Mouse (Mus musculus): Measurements from ENCODE around the gene Dpp3. TPM values are rescaled to one million over a fixed set of nuclear protein-coding genes. Genes with fewer than 3 reads are reported as not detected.
A peak's percentile ranks its signal among the peaks of the same experiment; 100 is the strongest.

Gene Dpp3
- polyA plus RNA-seq, 2 experiments = 90.9 to 96.5 TPM

DNA sequence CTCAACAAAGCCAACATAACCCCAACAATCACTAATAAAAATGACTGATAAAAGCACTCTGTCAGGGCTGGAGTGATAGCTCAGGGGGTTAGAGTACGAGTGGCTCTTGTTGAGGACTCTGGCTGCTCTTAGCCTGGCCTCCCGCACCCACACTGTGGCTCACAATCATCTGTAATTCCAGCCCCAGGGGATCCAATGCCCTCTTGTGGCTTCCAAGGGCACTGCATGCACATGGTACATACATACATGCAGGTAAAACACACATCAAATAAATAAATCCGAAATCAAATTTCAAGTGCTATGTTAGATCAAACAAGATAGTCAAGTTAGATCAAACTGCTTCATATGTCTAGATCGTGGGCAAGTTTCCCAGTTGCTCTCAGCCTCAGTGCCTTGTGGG lies 20.0 kb downstream of the Dpp3 start:
- H3K4me3 ChIP-seq (replicated peaks; ENCODE audit: low read length) = no peak overlapping the region
- H3K36me3 ChIP-seq (ENCODE audit: control insufficient read depth, insufficient read depth, low read length) = peaks cover 53% of the 10 kb centered on the region
- no peak overlapping the region for H3K27ac ChIP-seq (replicated peaks; ENCODE audit: low read depth, low read length)
- no peaks in the 10 kb centered on the region for H3K9me3 ChIP-seq (ENCODE audit: control insufficient read depth, low read length)
- ATAC-seq (ENCODE audit: low FRiP score, low read depth) = no peak
- no peak for TF ChIP-seq POLR2A (IDR thresholded peaks at IDR 0.05; ENCODE audit: borderline replicate concordance, extremely low read depth, insufficient read depth, insufficient read length)
- no peak overlapping the region for H3K4me2 ChIP-seq (replicated peaks; ENCODE audit: low read depth, low read length, severe bottlenecking)
- no peak for DNase-seq (ENCODE audit: low spot score)
- no peak overlapping the region for H3K9ac ChIP-seq (ENCODE audit: low read depth, low read length, severe bottlenecking)
- peaks cover 4% of the 10 kb centered on the region; the same call in 1 of the 2 replicates for H3K4me1 ChIP-seq (ENCODE audit: control insufficient read depth, insufficient read depth, low read length)
- WGBS = 72% methylated on average over 4 of the region's 4 CpGs
- no peaks in the 10 kb centered on the region for H3K27me3 ChIP-seq (ENCODE audit: control insufficient read depth, insufficient read depth, low read length)

DNA sequence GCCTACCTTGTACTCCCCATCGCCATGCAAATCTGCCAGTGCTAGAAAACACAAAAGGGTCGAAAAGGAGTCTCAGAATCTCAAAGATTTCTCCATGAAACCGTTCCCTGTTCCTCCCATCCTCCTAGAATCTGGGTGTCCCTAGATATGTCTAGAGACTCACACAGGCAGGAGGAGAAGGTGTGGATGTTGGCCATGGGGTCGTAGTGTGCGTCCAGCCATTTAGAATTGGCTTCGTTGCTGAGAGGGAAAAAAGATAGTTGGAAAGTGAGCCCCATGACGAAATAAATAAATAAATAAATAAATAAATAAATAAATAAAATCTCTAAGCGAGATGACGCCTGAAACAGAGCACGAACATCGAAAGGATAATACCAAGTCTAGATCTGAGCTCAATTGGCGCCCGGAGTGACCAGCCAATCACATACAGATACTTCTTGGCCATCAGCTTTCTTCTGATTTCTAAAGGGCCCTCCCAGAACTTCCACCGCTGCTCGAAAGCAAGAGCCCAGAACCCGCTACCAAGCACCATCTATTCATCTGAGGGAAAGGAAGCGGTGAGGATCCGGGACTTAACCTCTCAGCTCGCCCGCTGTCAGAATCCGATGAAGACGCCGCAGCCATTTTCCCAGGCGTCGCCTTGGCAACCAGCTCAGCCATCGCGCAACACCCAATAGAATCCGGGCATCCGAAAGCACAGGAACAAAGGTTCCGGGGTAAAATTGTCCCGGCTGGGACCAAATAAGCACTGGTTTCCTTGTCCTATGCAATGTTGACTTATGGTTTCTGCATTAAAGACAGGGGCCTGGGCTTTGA lies 21.9 kb downstream of the Dpp3 start, which contains the start of gene Bbs1:
Gene Bbs1 (minus strand): TSS at position 650 of the 816 bp plus-strand sequence.
- Histone ChIP-seq H3K27me3 (ENCODE audit: control insufficient read depth, insufficient read depth, low read length) (no peaks in the 10 kb centered on the region), H3K9me3 (ENCODE audit: control insufficient read depth, low read length) (no peaks in the 10 kb centered on the region), H3K36me3 (ENCODE audit: control insufficient read depth, insufficient read depth, low read length) (peaks cover 38% of the 10 kb centered on the region), H3K27ac (replicated peaks; ENCODE audit: low read depth, low read length) (no peak within 1 kb of the TSS), H3K4me2 (replicated peaks; ENCODE audit: low read depth, low read length, severe bottlenecking) (peak within 1 kb of the TSS; percentile 60), H3K4me1 (ENCODE audit: control insufficient read depth, insufficient read depth, low read length) (peaks cover 4% of the 10 kb centered on the region; the same call in 1 of the 2 replicates), H3K9ac (ENCODE audit: low read depth, low read length, severe bottlenecking) (peak within 1 kb of the TSS; percentile 54), H3K4me3 (replicated peaks; ENCODE audit: low read length) (peak within 1 kb of the TSS; percentile 63)
- ATAC-seq (ENCODE audit: low FRiP score, low read depth) (peak; percentile 78; the same call in 1 of the 2 replicates), DNase-seq (ENCODE audit: low spot score) (peak; percentile 82)
- no peak for TF ChIP-seq POLR2A (IDR thresholded peaks at IDR 0.05; ENCODE audit: borderline replicate concordance, extremely low read depth, insufficient read depth, insufficient read length)
- WGBS = 9% methylated on average over 31 of the region's 31 CpGs

DNA sequence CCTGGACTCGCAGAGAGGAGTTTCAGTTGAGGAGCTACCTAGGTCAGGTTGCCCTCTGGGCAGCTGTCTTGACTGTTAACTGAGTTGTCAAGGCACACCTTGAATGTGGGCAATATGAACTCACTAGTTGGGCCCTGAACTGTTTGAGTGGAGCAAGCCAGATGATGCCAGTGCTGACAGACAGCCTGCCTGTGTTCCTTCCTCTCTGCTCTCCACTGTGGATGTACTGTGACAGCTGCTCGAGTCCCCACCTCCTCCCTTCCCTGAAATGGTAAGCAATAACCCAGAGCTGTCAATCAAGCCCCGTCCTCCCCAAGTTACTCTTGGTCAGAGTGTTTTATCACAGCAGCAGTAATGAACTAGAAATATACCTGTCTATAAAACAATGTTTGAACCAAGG lies 28.2 kb downstream of the Dpp3 start:
- ATAC-seq (ENCODE audit: low FRiP score, low read depth) = peak; percentile 50; the same call in 1 of the 2 replicates
- DNase-seq (ENCODE audit: low spot score) = no peak
- Histone ChIP-seq H3K4me2 (replicated peaks; ENCODE audit: low read depth, low read length, severe bottlenecking) (no peak overlapping the region), H3K4me3 (replicated peaks; ENCODE audit: low read length) (no peak overlapping the region), H3K9ac (ENCODE audit: low read depth, low read length, severe bottlenecking) (no peak overlapping the region), H3K27ac (replicated peaks; ENCODE audit: low read depth, low read length) (no peak overlapping the region), H3K4me1 (ENCODE audit: control insufficient read depth, insufficient read depth, low read length) (no peaks in the 10 kb centered on the region), H3K27me3 (ENCODE audit: control insufficient read depth, insufficient read depth, low read length) (no peaks in the 10 kb centered on the region), H3K9me3 (ENCODE audit: control insufficient read depth, low read length) (no peaks in the 10 kb centered on the region), H3K36me3 (ENCODE audit: control insufficient read depth, insufficient read depth, low read length) (peaks cover 14% of the 10 kb centered on the region)
- WGBS = 81% methylated on average over 3 of the region's 3 CpGs
- TF ChIP-seq POLR2A (IDR thresholded peaks at IDR 0.05; ENCODE audit: borderline replicate concordance, extremely low read depth, insufficient read depth, insufficient read length) = no peak

DNA sequence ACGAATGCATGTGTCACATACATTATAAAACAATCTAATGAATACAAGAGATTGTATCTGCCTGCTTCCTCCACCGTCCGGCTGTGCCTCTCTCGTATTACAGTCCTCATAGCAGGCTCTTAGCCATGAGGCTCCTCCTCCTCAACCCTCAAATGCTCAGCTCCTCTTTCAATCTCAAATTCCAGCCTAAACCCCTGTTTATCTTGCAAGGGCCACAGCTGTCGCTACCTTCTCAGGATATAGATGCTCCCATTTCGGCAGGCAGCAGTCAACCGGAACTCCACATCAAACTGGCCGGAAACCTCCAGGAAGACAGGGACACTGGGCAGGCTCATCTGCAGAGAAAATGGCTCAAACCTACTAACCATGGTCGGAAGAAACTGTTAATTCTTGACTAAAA lies 29.1 kb downstream of the Dpp3 start:
- DNase-seq (ENCODE audit: low spot score) (no peak), ATAC-seq (ENCODE audit: low FRiP score, low read depth) (peak; percentile 50; the same call in 1 of the 2 replicates)
- Histone ChIP-seq H3K27me3 (ENCODE audit: control insufficient read depth, insufficient read depth, low read length) (no peaks in the 10 kb centered on the region), H3K36me3 (ENCODE audit: control insufficient read depth, insufficient read depth, low read length) (peaks cover 14% of the 10 kb centered on the region), H3K9ac (ENCODE audit: low read depth, low read length, severe bottlenecking) (no peak overlapping the region), H3K4me2 (replicated peaks; ENCODE audit: low read depth, low read length, severe bottlenecking) (no peak overlapping the region), H3K27ac (replicated peaks; ENCODE audit: low read depth, low read length) (no peak overlapping the region), H3K4me3 (replicated peaks; ENCODE audit: low read length) (no peak overlapping the region), H3K9me3 (ENCODE audit: control insufficient read depth, low read length) (no peaks in the 10 kb centered on the region), H3K4me1 (ENCODE audit: control insufficient read depth, insufficient read depth, low read length) (no peaks in the 10 kb centered on the region)
- WGBS = 73% methylated on average over 9 of the region's 9 CpGs
- TF ChIP-seq POLR2A (IDR thresholded peaks at IDR 0.05; ENCODE audit: borderline replicate concordance, extremely low read depth, insufficient read depth, insufficient read length) = no peak

DNA sequence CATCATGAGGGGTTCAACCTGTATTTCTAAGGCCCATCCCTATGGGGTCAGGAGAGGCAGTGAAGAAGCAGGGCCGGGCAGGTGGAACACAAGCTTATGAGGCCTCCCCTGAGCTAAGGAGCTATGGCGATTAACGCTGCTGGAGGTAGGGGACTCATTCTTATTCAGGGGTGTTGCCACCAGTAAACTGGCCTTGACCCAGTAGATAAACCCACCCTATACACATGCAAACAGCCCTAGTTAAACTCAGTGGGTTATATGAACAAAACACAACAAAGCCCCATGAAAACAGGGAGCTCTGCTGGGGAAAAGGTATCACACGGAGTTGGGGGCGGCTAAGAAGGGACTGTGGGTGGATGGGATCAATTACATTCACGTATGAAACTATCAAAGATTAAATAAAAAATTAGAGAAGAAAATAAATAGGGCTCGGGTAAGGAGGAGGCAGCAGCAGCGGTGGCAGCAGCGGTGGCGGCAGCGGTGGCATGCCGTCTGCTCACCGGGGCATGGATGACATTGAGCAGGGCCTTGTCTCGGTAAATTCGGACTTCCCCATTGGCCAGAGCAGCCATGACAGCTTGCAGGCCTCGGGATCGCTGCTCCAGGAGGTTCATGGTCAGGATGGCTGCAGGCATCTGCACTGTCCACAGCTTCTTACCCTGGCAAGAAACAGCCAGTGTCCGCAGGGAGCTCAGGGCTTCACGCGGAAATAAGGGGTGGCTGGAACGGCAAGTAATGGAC lies 31.1 kb downstream of the Dpp3 start:
- Histone ChIP-seq H3K9ac (ENCODE audit: low read depth, low read length, severe bottlenecking) (no peak overlapping the region), H3K4me1 (ENCODE audit: control insufficient read depth, insufficient read depth, low read length) (no peaks in the 10 kb centered on the region), H3K4me3 (replicated peaks; ENCODE audit: low read length) (no peak overlapping the region), H3K36me3 (ENCODE audit: control insufficient read depth, insufficient read depth, low read length) (peaks cover 19% of the 10 kb centered on the region), H3K27me3 (ENCODE audit: control insufficient read depth, insufficient read depth, low read length) (no peaks in the 10 kb centered on the region), H3K27ac (replicated peaks; ENCODE audit: low read depth, low read length) (no peak overlapping the region), H3K4me2 (replicated peaks; ENCODE audit: low read depth, low read length, severe bottlenecking) (no peak overlapping the region), H3K9me3 (ENCODE audit: control insufficient read depth, low read length) (no peaks in the 10 kb centered on the region)
- ATAC-seq (ENCODE audit: low FRiP score, low read depth) (no peak), DNase-seq (ENCODE audit: low spot score) (no peak)
- whole genome bisulfite sequencing = 48% methylated on average over 21 of the region's 21 CpGs
- no peak for TF ChIP-seq POLR2A (IDR thresholded peaks at IDR 0.05; ENCODE audit: borderline replicate concordance, extremely low read depth, insufficient read depth, insufficient read length)

All from limb, embryonic 14.5 days (tissue).